Mouse (Mus musculus) thymus, adult 2 months (tissue): ENCODE data around the gene March8.

Experiments
- CTCF ChIP-seq: fragments of 200-500 bp; IDR thresholded peaks from 2 replicates; pipeline ENCODE4 v1.5.1; 2012; ENCODE audit warnings: mild to moderate bottlenecking, control low read depth, low read length, moderate library complexity, borderline replicate concordance; ENCODE audit not compliant: control insufficient read depth, poor library complexity, insufficient read depth; ENCODE audit errors: extremely low read depth
- POLR2A ChIP-seq: fragments of 200-500 bp; IDR thresholded peaks from 2 replicates; pipeline ENCODE4 v1.6.1; 2012; ENCODE audit warnings: mild to moderate bottlenecking, low read length, control low read depth, moderate library complexity; ENCODE audit not compliant: control insufficient read depth, poor library complexity, insufficient read depth; ENCODE audit errors: extremely low read depth

GRCm38 (mm10) chr6:116374136-116374535 lies 36.3 kb downstream of the March8 start:
- no peak for TF ChIP-seq CTCF
- TF ChIP-seq POLR2A = no peak
